Mouse (Mus musculus): ENCODE results near the gene Myh14.
A peak's percentile ranks its signal among the peaks of the same experiment; 100 is the strongest.

Myh14 gene

DNA sequence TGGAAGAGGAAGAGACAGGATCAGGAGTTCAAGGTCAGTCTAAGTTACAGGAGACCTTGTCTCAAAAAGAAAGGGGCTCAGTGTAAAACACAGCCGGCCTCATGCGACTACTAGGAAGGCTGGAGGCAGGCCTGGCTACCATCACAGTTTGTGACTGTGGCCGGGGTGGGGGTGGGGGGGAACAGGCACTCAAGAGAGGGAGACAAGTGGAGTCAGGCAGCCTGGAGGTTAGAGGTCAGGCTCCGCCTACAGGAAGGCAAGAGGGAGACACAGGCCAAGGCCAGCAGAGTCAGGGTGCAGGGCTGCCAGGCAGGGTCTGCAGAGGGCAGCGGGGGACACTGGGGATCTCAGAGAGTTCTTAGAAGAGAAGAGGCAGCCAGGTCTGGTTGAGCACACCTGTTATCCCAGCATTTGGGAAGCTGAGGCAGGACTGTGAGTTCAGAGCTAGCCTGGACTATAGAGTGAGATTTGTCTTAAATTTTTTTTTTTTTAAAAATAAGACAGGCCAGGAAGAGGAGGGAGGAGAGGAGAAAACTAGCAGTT lies 73.6 kb downstream of the Myh14 start:
- no peak for DNase-seq

DNA sequence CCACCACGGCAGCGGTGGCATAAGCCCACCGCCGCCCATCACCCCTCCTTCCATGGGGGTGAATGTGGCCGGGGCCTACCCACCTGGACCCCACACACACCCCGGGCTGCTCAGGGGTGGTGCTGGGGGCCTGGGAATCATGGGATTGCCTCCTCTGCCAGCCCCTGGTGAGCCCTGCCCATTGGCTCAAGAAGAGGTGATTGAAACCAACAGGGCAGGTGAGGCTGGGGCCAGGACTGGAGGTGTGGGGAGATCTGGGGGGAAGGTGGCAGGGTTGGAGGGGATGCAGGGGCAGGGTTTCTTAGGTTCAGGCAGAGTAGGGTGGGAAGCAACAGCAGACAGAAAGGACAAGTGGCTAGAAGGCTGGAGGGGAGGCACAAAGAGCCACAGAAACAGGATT lies 74.6 kb downstream of the Myh14 start:
- DNase-seq, result no peak

DNA sequence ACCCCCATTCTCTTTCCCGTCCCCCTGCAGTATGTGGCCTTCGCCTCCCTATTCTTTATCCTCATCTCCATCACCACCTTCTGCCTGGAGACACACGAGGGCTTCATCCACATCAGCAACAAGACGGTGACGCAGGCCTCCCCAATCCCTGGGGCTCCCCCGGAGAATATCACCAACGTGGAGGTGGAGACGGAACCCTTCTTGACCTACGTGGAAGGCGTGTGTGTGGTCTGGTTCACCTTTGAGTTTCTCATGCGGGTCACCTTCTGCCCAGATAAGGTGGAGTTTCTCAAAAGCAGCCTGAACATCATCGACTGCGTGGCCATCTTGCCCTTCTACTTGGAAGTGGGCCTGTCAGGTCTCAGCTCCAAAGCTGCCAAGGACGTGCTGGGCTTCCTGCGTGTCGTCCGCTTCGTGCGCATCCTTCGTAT lies 75.5 kb downstream of the Myh14 start:
- DNase-seq, result no peak

DNA sequence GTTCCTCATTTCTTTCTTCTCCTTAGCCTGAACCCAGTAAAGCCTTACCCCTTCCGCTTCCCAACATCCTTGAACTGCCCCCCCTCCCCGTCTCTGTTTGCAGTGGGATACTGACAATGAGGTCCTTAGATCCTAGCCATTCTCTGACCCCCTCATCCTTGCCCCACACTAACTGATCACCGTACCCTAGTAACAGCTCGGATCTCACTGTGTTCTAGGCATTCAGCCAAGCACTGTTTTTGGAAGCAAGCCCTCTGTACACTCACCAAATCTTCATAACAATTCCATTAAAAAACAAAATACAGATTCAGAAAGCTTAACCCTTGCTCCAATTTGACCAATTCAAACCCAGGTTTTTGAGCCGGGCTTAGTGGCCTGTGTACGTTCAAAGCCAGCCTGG lies 76.4 kb downstream of the Myh14 start:
- DNase-seq, result peak; percentile 39

DNA sequence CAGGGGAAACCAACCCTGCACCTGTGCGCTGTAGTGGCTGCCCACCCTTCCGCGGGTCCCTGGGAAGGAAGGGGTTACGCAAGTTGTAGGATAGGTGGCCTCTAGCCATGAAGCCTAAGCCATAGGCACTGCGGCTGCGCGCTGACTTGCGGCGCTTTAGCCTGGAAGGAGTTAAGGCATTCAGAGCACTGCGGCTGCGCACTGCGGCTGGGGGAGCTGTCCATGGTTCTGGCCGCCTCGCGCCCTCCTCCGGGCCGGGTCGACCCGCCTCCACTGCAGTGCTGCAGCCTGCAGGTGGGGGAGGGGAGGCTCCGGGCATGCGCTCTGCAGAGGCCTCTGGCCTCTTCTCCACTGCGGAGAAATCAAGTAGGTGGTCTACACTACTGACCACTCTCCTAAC lies 76.9 kb downstream of the Myh14 start:
- peak; percentile 90 for DNase-seq

DNA sequence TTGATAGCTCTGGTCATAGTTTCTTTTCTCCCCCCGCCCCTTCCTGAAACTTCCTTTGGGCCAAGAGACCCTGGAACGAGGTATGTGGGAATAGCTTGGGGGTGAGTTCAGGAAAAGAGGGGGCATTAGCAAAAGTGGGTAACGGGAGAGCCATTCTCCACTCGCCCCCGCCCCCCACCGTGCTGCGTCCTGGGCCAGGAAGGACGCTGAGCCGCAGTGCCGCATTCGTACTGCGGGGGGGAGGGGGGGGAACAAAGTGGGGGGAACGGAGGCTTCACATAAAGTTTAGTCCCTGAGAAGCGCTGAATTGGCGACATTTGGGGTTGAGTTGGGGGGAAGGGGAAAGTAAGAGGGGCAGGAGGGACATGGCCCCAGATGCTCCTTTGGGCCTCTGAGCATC lies 77.6 kb downstream of the Myh14 start:
- no peak for DNase-seq

DNA sequence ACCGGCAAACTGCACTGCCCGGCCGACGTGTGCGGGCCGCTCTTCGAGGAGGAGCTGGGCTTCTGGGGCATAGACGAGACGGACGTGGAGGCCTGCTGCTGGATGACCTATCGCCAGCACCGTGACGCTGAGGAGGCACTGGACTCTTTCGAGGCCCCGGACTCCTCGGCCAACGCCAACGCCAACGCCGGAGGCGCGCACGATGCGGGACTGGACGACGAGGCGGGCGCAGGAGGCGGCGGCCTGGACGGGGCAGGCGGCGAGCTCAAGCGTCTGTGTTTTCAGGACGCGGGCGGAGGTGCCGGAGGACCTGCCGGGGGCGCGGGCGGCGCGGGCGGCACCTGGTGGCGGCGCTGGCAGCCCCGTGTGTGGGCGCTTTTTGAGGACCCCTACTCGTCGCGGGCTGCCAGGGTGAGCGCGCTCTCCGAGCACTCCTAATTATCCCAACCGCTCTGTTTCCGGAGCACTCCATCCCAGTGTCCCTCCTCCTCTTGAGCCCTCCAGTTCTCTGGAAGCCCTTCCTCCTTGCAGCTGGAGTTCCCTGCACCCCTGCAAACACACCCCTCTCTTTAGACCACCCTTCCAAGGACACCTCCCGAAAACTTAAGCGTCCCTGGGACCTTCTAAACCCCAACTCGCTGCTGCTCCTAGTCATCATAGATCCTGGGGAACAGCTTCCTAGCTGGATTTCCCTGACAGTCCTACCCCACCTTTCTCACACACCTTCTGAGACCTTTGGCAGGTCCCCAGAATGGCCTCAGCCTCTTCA lies 79.1 kb downstream of the Myh14 start:
- DNase-seq, result no peak

DNA sequence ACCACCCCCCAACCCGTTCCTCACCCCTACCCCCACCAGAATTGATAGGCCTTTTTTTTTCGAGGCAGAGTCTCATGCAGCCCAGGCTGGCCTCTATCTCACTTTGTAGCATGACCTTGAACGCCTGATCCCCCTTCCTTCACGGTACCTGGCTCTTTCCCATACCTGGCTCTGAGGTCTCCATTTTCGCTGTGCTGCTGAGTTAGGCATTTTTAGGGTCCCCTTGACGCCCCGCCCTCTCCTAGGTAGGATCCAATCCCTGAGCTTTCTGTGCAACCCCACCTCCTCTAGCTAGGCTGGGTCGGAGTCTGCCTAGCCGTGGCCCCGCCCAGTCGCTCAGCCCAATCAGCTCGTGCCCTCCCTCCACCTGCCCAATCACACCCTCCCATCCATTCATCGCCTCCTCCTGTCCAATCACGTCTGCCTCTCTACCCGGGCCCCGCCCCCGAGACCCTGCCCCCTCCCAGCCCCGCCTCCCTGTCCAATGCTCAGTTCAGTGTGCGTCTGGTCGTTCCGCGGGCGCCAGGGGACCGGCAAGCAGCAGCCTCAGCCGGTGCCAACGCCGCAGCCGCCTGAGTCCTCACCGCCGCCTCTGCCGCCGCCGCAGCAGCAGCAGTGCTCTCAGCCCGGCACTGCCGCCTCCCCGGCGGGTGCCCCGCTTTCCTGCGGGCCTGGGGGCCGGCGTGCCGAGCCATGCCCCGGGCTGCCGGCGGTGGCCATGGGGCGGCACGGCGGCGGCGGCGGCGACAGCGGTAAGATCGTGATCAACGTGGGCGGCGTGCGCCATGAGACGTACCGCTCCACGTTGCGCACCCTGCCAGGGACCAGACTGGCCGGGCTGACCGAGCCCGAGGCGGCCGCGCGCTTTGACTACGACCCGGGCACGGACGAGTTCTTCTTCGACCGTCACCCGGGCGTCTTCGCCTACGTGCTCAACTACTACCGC lies 80.0 kb downstream of the Myh14 start, which contains the start of gene Kcnc3:
Gene Kcnc3, plus strand, starts transcription at position 263 of the 946 bp plus-strand sequence.
- DNase-seq, result peak; percentile 93

DNA sequence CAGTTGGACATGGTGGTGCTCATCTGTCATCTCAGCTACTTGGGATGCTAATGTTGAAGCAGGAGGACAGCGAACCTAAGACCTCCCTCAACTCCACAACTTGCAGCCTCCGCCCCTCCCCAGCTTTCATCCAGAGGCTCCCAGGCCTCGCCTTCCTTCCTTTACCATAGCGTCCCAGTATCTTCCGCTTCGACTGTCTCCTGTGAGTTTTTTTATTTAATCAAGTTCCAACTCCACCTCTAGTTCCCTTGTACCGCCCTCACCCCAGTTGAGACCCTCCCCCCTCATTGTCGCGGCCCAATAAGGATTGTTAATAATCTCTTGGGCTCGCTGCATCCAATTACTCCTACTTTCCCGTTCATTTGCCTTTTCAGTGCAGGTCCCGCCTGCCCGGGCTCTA lies 80.7 kb downstream of the Myh14 start:
- DNase-seq, result no peak

DNA sequence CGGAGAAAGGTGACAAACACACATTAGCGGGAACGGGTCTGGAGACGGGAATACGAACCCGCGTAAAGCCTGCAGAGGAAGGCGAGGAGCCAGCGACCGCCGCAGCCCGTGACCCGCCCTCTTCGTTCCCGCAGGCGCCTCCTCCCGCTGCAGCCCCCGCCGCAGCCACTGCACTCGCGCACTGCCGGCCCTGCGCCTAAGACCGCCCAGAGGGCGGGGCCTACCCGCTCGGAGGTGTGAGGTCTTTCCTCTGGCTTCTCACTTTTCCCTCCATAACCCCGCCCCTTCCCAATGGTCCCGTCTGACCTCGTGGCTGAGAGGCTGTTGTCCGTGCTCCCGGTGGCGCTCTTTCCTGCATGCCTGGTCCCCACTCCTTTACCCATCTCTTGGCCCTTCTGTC lies 81.5 kb downstream of the Myh14 start:
- peak; percentile 90 for DNase-seq

DNA sequence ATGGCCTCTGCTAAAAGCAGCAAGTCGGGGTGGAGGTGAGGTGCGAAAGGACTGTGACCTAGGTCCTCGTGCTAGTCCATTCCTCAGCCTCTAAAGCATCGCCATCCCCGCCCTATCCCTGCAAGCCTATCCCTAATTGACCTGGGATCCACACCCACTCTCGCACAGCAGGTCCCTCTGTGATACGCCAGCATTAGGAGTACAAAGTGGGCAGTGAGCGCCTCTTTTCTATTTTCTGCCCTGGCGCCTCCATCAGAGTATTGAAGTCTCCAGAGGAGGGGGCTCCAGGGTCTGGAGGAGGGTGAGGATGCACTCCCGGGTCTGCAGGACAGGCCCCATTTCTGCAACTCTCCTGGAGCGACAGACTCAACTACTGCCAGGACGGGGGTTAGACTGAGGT lies 82.3 kb downstream of the Myh14 start:
- no peak for DNase-seq

DNA sequence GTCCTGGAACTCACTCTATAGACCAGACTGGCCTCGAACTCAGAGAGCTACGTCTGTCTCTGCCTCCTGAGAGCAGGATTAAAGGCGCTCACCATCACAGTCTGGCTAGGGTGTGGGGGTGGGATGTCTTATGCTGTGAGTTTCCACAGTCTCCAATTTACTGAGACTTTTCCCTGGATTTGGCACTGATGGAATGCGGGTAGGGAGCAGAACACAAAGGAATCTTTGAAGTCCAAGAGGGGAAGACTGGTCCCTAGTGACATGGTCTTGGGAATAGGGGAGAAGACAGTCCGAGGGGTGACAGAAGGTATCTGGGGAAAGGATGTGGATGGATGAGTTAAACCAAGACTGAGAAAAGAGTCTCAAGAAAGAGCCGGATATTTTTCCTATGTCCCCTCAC lies 83.0 kb downstream of the Myh14 start:
- DNase-seq, result no peak

DNA sequence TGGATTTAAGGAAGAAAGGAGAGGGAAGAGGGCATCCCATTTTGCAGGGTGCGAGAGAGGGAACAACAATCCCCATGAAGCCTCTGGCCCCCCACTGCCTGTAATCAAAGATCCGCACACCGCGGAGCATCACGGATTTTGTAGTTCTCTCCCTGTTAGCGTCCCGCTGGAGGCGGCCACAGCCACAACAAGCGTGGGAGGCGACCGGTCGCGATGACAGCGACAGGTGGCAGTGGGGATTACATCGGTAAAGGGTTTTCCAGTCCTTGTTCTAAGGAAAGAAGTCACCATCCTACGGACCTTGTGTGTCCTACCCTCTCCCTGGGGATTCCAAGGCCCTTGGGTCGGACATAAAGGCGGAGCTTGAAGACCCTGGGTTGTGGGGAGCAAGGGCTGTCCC lies 83.7 kb downstream of the Myh14 start:
- DNase-seq, result peak; percentile 60

DNA sequence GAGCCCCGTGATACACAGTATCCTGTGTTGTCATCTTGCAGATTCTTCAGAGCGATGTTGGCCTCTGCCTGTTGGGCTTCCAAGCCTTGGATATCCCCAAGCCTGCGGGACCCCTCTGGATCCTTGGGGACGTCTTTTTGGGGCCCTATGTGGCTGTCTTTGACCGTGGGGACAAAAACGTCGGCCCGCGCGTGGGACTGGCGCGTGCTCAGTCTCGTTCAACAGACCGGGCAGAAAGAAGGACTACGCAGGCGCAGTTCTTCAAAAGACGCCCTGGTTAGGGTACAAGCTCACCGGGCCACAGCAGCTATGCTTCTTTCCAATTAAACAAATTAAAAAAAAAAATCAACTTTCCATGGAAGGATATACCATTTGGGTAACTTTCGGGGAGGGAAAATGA lies 84.1 kb downstream of the Myh14 start:
- DNase-seq, result no peak

DNA sequence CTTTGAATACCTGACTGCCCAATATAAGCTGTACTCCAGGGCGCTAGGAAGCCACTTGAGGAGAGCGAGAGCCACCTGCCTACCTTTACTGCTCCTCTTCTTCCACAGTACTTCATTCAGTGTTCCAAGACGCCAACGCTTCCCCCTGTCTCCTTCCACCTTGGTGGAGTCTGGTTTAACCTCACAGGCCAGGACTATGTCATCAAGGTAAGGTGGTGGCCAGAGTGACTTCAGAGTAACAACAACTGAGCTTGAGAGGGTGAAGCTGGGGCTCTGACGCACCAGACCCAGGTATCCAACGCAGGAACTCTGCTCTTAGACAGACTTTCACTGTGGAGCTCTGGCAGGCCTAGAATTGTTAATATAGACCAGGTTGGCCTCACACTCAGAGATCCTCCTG lies 85.0 kb downstream of the Myh14 start:
- no peak for DNase-seq

DNA sequence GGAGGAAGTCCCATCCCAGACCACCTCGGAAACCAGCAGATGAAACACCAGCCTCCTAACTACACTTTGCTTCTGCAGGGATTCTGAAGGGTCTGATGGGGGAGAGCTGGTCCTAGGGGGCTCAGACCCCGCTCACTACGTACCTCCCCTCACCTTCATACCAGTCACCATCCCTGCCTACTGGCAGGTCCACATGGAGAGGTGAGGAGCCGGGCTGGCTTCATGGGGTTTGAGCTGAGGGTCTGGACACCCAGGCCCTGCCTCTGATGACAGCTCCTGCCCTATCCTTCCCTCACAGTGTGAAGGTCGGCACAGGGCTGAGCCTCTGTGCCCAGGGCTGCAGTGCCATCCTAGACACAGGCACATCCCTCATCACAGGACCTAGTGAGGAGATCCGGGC lies 85.7 kb downstream of the Myh14 start:
- DNase-seq, result no peak

DNA sequence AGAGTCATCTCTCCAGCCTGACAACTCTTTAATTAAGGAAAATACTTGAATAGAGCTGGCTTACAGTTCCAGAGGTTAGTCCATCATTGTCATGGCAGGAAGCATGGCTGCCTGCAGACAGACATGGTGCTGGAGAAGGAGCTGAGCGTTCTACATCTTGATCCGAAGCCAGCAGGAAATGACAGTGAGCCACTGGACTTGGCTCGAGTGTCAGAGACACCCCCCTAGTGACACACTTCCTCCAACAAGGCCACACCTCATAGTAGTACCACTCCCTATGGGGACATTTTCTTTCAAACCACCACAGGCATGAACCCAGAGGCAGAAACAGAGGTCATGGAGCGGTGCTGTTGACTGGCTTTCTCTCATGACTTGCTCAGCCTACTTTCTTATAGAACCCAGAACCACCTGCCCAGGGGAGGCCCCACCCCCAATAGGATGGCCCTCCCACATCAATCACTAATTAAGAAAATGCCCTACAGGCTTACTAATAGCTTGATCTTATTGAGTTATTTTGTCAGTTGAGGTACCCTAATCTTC lies 86.3 kb downstream of the Myh14 start:
- DNase-seq, result no peak

DNA sequence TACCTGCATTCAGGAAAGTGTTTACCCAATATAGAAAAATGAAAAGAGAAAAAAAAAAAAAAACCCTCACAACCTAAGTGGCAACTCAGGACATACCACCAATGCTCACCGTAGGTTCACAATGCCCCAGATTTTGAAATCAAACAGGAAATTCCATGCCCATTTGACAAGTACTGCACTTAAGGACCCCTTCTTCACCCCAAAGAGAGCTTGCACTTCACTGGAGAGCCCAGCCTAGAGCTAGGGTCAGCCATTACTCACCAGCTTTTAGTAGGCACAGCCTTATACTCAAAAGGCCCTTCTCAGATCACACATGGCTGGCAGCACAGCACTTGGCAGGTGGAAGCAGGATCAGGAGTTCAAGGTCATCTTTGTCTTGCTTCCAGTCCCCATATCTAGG lies 87.5 kb downstream of the Myh14 start:
- peak; percentile 66 for DNase-seq

DNA sequence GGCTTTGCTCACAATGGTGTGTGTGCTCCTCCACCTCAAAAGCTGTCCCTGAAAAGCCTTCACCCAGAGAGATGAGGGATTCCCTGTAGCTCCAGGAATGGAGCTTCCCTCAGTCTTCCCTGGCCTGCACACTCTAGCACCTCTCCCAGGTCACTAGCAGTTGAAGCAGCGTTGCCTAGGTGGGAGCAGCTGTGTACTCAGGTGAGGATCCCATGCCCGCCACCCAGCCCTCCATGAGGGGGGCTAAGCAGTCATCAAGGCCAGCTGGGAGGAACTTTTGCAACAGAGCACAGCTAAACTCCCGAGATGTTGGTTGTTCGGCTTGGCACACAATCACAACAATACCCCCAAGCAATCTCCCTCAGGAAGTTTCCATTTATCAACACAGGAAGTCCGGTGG lies 87.9 kb downstream of the Myh14 start:
- peak; percentile 36 for DNase-seq

DNA sequence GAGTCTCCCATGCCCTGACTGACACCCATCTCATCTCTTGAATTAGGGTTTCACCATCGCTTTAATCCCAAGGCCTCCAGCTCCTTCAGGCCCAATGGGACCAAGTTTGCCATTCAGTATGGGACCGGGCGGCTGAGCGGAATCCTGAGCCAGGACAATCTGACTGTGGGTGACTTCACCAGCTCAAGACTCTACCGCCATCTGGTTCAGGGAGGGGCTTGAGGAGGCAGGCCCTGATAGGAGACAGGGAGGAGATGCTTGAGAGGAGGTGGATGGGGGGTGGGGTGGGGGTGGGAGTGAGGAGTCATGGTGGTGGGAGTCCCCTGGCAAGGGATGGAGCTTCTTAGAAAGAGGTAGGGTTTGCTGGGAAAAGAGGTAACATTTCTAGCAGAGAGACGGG lies 89.0 kb downstream of the Myh14 start:
- DNase-seq, result no peak

DNA sequence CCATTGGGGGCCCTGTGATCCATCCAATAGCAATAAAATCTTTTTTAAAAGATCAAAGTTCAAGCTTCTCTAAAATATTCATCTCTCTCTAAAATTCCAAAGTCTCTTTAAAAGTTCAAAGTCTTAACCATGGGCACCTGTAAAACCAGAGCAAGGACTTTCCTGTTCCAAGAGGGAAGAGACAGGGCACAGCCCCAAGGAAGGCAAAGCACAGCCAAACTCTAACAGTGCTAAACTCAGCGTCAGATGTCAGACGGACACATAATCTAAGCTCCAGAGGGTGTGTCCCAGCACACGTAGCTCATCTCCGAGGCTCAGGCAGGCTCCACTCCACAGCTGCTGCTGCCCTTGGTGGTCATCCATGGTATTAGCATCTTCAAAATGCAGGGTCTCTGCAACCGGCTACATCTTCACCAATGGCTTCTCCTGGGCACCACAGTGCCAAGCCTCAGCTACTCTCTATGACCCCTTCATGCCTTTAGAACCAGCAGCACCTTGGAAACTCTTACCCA lies 94.3 kb downstream of the Myh14 start:
- DNase-seq, result no peak

DNA sequence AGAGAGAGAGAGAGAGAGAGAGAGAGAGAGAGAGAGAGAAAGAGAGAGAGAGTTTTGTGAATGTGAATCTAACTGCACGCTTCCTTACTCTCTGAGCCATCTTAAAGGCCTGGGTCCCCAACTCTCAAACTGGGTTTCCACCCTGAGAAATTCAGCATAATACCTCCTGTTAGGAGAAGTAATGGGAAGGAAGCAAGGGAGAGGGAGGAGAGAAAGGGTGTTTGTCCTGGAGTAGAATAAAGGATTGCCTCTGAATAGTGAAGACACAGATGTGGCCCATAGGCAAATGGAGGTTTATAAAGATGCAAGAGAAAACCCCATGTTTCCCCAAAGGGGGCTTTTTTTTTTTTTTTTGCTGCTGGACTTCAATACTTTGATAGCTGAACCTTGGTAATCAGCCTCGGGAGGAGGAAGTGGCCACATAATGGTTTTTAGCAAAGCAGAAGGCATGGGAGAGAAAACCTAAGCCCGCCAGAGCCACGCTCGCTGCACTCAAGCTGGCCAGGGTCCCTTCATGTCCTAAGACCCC lies 97.6 kb downstream of the Myh14 start:
- no peak for DNase-seq

DNA sequence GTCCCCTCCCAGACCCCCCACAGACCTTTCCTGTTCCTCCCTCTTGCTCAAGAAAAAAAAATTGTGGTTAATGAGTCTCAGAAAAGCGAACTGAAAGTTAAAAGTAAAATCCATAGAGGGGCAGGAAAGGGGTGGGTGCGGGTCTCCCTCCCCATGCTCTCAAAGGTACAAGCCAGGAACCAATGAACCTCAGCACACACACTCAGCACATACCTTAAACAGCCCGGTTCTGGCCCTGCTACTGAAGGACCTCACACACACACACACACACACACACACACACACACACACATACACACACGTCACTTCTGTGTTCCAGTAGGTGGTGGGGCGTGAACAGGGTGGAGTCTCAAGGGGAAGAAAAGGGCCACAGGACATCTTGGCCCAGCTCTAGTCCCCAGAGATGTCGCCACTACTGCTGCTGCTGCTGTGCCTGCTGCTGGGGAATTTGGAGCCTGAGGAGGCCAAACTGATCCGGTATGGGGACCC lies 98.4 kb downstream of the Myh14 start, which contains the start of gene Napsa:
Gene Napsa, plus strand, starts transcription at position 168 of the 489 bp plus-strand sequence.
- peak; percentile 76 for DNase-seq
